Mouse (Mus musculus) bone marrow macrophage, adult 2 months (primary cell): ENCODE measurements around the gene Dhx58.

Experiments used
- CTCF ChIP-seq: IDR thresholded peaks from 2 replicates; pipeline ENCODE4 v1.5.1; 2012; ENCODE audit warnings: low read depth, mild to moderate bottlenecking, low read length, moderate library complexity
- POLR2A ChIP-seq: IDR thresholded peaks from 2 replicates; pipeline ENCODE4 v1.6.1; 2012; ENCODE audit warnings: mild to moderate bottlenecking, low read depth, low read length, borderline replicate concordance

DNA sequence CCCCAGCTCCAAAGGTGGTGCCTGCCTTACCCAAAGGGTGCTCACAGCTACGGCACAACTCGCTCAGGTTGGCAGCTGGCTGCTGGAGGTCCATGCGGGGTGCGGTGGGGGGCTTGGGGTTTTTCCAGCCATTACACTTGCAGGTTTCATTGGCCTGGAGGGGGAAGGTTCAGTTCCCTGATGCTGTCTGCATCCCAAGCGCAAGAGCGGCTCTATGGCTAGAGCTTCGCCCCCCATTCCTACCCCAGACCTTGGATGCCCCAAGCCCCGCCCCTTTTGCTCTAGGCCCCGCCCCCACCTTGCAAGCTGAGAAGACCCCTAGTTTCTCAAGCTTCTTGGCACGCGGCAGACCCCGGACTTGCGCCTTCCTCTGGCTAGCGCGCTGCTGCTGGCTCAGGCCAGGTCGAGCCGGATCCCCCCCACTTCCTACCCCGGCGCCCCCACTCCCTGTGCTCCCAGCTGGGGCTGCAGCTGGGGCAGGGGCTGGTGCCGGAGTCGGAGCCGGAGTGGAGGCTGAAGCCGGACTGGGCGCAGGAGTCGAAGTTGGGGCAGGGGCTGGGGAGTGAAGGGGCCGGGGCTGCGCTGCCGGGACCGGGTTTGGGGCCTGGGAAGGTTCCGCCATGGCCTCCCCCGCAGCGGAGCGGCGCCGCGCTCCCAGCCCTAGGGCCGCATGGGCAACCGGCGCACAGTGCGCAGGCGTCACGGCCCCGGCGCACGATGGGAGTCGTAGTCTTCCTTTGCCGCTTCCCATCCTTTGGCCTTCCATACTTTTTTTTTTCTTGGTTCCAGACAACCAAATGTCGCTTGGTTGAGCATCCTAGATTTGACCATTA is 7.9 kb upstream of the Dhx58 start, which contains the start of gene Kat2a:
- no peak for TF ChIP-seq CTCF
- TF ChIP-seq POLR2A: peak; percentile 81; the same call in 1 of the 2 replicates
